Mouse (Mus musculus) stomach, embryonic 14.5 days (tissue): ENCODE data around the gene Wdr75. TPM values are rescaled to one million over a fixed set of nuclear protein-coding genes. Genes with fewer than 3 reads are reported as not detected.

ENCODE experiments used
- ATAC-seq: fragments of 200-750 bp; cut with Nextera tagmentation; 2 replicates; pipeline ENCODE4 v1.8.0; 2017; ENCODE audit warnings: low read depth, moderate TSS enrichment; ENCODE audit not compliant: insufficient number of reproducible peaks, insufficient read depth, low FRiP score
- H3K27ac ChIP-seq: fragments of 300-500 bp; sonication (generic); 2 replicates; pipeline ENCODE4 v1.5.1; 2014; ENCODE audit warnings: mild to moderate bottlenecking, low read length, moderate library complexity, mixed read lengths
- H3K27me3 ChIP-seq: fragments of 300-500 bp; sonication (generic); 2 replicates; pipeline ENCODE4 v1.6.1; 2014; ENCODE audit warnings: low read length, control low read depth, mixed read lengths; ENCODE audit not compliant: control insufficient read depth, insufficient read depth
- H3K36me3 ChIP-seq: fragments of 300-500 bp; sonication (generic); 2 replicates; pipeline ENCODE4 v1.6.1; 2014; ENCODE audit warnings: mild to moderate bottlenecking, control low read depth, low read length, moderate library complexity, mixed read lengths; ENCODE audit not compliant: control insufficient read depth, insufficient read depth
- H3K4me1 ChIP-seq: fragments of 300-500 bp; sonication (generic); 2 replicates; pipeline ENCODE4 v1.6.1; 2014; ENCODE audit warnings: low read length, control low read depth, mixed read lengths; ENCODE audit not compliant: control insufficient read depth, insufficient read depth
- H3K4me2 ChIP-seq: fragments of 300-500 bp; sonication (generic); replicated peaks from 2 replicates; pipeline ENCODE4 v1.6.1; 2014; ENCODE audit warnings: low read depth, low read length, control low read depth
- H3K4me3 ChIP-seq: fragments of 300-500 bp; sonication (generic); 2 replicates; pipeline ENCODE4 v1.5.1; 2014; ENCODE audit warnings: low read depth, low read length, control low read depth
- H3K9ac ChIP-seq: fragments of 300-500 bp; sonication (generic); replicated peaks from 2 replicates; pipeline ENCODE4 v1.6.1; 2014; ENCODE audit warnings: low read depth, mild to moderate bottlenecking, control low read depth, low read length, moderate library complexity, mixed read lengths
- H3K9me3 ChIP-seq: fragments of 300-500 bp; sonication (generic); 2 replicates; pipeline ENCODE4 v1.6.1; 2016; ENCODE audit warnings: low read depth, low read length, control low read depth; ENCODE audit not compliant: control insufficient read depth
- WGBS: fragments of 180-500 bp; shearing (Covaris S2); extraction: QIAGEN DNeasy Blood & Tissue Kit; methylation state at CpG from one replicate; pipeline ENCODE4 v1.1.7; 2014; 5-methylcytosine and 5-hydroxymethylcytosine counted together
- polyA plus RNA-seq: library from polyadenylated mRNA; unstranded; fragments of >200 nt; fragmentation: Nextera tagmentation; extraction: Ambion mirVana; gene quantifications from 2 replicates; pipeline ENCODE4 v1.2.1, GENCODE M21; 2014

The Wdr75 gene
- polyA plus RNA-seq, 1 experiment from 2014 or later, result 88.6 TPM

DNA sequence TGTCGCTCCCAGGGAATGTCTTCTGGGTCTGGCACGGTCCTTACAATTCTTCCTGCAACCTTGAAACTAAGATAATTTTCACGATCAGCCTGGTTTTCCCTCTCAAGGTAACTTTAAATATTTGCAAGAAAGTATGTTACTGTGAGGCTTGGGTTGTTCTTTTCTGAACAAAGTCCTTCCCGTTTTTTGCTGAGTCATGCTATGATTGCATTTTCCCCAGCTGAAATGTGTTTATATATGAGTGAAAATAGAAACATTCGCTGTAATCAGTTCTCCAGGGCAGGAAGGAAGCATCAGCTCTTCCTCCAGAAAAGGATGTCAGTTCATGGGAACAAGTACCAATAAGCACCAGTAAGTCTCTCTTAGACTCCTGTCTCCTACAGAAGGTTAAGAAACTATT is 65.4 kb downstream of the Wdr75 start:
- Histone ChIP-seq H3K9ac (no peak overlapping the region), H3K4me2 (0 out of 2 replicates have a peak overlapping the region, but pooled peaks have one; percentile 7), H3K27ac (peak overlapping the region; percentile 39; the same call in 1 of the 2 replicates), H3K9me3 (no peaks in the 10 kb centered on the region), H3K4me1 (peaks cover 10% of the 10 kb centered on the region), H3K36me3 (no peaks in the 10 kb centered on the region), H3K4me3 (no peak overlapping the region), H3K27me3 (no peaks in the 10 kb centered on the region)
- ATAC-seq, result no peak
- 31% methylated on average over 5 of the region's 5 CpGs for WGBS

DNA sequence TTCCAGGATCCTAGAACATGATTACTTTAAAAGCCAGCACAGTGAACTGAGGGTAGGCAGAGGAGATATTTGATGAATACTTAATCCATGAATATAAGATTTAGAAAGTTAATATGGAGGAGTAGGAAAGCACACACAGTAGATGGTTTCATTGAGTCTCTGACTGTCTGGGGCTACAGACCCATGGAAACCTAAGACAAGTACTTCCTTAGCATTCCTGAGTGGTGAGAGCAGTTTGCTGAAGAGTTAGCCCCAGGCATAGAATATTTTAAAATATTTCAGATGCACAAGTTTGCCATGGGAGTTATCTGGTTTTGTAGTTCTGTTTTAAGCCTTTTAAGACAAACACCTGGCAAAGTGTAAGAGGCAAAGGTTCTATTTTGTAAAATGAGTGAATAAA is 66.2 kb downstream of the Wdr75 start:
- Histone ChIP-seq H3K36me3 (no peaks in the 10 kb centered on the region), H3K4me3 (no peak overlapping the region), H3K27me3 (no peaks in the 10 kb centered on the region), H3K4me2 (no peak overlapping the region), H3K4me1 (peaks cover 15% of the 10 kb centered on the region), H3K27ac (no peak overlapping the region), H3K9ac (no peak overlapping the region), H3K9me3 (no peaks in the 10 kb centered on the region)
- no peak for ATAC-seq

DNA sequence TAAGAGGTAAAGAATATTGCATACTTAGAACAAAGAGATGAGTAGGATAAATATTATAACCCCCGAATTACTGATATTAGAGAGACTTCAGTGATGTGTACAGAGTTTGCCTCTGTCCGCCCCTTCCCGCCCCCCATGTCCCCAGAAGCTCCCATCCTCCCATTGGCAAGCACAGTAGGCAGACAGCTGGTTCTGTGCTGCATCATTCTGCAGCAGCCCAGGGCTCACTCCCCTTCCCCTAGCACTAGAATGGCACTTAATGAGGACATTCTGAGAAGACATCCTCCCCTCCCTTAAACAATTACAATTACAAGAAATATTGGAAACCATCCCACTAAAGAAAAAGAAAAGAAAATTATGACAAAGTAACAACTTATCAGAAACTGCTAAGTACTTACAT is 68.7 kb downstream of the Wdr75 start:
- no peak overlapping the region for H3K9ac ChIP-seq
- H3K27me3 ChIP-seq, result no peaks in the 10 kb centered on the region
- WGBS, result 80% methylated on average over 3 of the region's 3 CpGs
- no peak for ATAC-seq
- H3K9me3 ChIP-seq, result no peaks in the 10 kb centered on the region
- H3K4me1 ChIP-seq, result peaks cover 17% of the 10 kb centered on the region
- no peaks in the 10 kb centered on the region for H3K36me3 ChIP-seq
- H3K27ac ChIP-seq, result no peak overlapping the region
- no peak overlapping the region for H3K4me3 ChIP-seq
- no peak overlapping the region for H3K4me2 ChIP-seq

DNA sequence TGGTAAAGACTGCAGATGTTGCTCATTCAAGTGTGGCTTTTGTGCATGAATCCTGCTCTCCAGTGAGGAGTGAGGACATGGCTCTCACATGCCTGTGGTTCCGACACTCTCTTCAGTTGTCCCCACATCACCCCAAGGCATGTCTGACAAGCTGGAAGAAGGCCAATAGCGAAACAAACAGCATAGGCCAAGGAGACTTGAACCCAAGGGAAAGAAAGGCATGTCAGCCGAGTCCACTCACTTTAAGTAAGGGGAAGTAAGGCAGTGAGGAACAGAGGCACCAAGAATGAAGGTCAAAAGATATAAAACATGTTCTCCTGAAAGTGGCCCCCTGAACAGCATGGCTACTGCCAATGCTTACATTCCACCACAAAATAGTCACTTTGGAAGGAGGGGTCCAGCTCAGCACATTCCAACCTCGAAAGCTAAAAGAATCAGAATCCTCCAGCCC is 69.6 kb downstream of the Wdr75 start:
- H3K9ac ChIP-seq, result no peak overlapping the region
- 28% methylated on average over 4 of the region's 4 CpGs for WGBS
- no peak overlapping the region for H3K4me2 ChIP-seq
- no peak overlapping the region for H3K4me3 ChIP-seq
- H3K27me3 ChIP-seq, result no peaks in the 10 kb centered on the region
- H3K4me1 ChIP-seq, result peaks cover 20% of the 10 kb centered on the region
- H3K36me3 ChIP-seq, result no peaks in the 10 kb centered on the region
- peak; percentile 74 for ATAC-seq
- H3K9me3 ChIP-seq, result no peaks in the 10 kb centered on the region
- peak overlapping the region; percentile 87 for H3K27ac ChIP-seq

DNA sequence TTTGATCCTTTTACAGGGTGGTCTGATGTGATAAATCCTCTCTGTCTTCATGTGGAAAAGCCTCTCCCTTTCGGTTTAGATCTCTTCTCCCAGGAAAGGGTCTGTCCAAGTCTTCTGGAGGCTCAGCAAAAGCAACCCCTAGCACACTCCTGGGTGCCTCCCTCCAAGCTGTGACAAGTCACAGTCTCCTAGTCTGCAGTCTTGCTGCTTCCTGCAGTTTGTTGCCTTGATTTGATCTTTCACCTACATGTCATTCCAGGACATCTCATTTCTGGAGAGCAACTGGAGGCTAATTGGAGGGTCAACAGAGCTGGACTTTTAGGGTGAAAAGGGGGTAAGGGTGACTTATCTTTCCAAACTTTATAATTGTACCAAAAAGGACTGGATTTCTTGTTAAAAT is 70.3 kb downstream of the Wdr75 start:
- no peak overlapping the region for H3K4me3 ChIP-seq
- WGBS, result 3% methylated on average over 1 of the region's 1 CpGs
- peaks cover 17% of the 10 kb centered on the region for H3K4me1 ChIP-seq
- peak overlapping the region; percentile 80; the same call in 1 of the 2 replicates for H3K27ac ChIP-seq
- H3K9ac ChIP-seq, result no peak overlapping the region
- no peak for ATAC-seq
- H3K27me3 ChIP-seq, result no peaks in the 10 kb centered on the region
- H3K36me3 ChIP-seq, result no peaks in the 10 kb centered on the region
- no peaks in the 10 kb centered on the region for H3K9me3 ChIP-seq
- H3K4me2 ChIP-seq, result no peak overlapping the region

DNA sequence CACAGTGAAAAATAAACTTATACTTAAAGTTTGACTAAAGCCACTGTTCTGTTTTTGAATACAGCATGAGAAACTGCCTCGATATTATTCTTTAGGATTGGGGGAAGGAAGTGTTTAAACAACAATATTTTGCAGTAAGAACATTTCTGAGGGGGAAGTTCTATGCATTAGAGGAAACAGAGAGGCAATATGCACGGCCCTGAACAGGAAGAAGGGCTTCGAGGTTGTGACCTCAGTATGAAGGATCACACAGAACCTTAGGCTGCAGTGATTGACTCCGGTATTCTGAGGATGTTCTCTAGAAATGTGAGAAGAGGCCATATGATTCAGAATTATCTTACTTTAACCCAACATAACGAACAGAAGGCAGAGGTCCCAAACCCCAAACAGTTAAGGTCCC is 70.8 kb downstream of the Wdr75 start:
- Histone ChIP-seq H3K9me3 (no peaks in the 10 kb centered on the region), H3K36me3 (no peaks in the 10 kb centered on the region), H3K27me3 (no peaks in the 10 kb centered on the region), H3K4me1 (peaks cover 17% of the 10 kb centered on the region), H3K9ac (no peak overlapping the region), H3K4me2 (no peak overlapping the region), H3K4me3 (no peak overlapping the region), H3K27ac (peak overlapping the region; percentile 80; the same call in 1 of the 2 replicates)
- 51% methylated on average over 5 of the region's 5 CpGs for WGBS
- ATAC-seq, result no peak

DNA sequence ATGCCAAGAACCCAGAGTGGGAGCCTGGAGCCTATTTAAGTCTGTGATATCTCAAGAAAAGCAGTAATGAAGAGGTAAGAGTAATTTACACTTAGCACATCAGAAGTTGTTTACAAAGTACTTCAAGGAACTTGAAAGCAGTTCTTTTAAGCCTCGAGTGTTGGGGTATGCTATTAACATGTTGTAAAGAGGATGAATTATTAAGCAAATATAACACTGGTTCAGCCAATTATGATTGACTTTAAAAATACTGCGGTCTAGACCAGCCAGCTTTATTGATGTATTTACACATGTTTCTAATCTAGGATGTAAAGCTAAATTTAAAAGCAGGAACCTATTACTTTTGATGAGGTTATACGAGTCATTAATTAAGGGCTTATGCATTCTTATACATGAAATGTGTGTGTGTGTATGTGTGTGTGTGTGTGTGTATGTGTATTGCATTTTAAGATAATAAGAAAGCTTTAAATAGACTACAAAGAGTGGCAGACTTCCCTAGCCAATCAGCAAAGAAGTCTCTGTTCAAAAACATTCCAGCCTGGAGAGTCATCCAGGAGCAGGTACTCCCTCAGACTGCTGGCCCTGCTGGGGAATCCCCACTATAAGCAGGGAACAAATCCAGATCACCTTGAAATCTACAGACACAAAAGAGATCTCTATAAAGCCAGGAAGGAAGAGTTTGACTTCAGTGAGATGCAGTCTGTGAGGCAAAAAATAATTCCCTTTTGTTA is 71.5 kb downstream of the Wdr75 start:
- Histone ChIP-seq H3K4me2 (no peak overlapping the region), H3K27ac (no peak overlapping the region), H3K36me3 (no peaks in the 10 kb centered on the region), H3K4me3 (no peak overlapping the region), H3K9ac (no peak overlapping the region), H3K9me3 (no peaks in the 10 kb centered on the region), H3K4me1 (peaks cover 18% of the 10 kb centered on the region), H3K27me3 (no peaks in the 10 kb centered on the region)
- WGBS, result 37% methylated on average over 3 of the region's 3 CpGs
- no peak for ATAC-seq

DNA sequence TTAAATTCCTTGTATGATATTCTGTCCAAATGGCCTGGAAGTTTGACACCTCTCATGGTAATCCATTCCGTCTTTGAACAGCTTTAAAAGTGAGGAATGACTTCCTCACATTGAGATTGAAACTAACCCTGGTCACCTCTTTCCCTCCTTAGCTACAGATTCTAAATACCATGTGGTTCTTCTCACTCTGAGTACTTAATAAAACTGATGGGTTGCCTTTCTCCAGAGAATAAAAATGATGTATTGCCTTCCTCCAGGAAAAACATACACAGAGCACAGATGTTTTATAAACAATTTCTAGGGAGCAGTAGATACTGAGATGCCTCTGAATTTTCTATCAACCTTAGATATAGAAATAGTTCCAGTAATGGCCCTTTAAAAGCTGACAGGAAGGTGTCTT is 73.1 kb downstream of the Wdr75 start:
- Histone ChIP-seq H3K36me3 (no peaks in the 10 kb centered on the region), H3K4me1 (peaks cover 18% of the 10 kb centered on the region), H3K27me3 (no peaks in the 10 kb centered on the region), H3K9ac (no peak overlapping the region), H3K4me2 (no peak overlapping the region), H3K4me3 (no peak overlapping the region), H3K27ac (peak overlapping the region; percentile 55; the same call in 1 of the 2 replicates), H3K9me3 (no peaks in the 10 kb centered on the region)
- WGBS, result 31% methylated on average over 1 of the region's 1 CpGs
- peak; percentile 34; the same call in 1 of the 2 replicates for ATAC-seq
